Mouse (Mus musculus) megakaryocyte, adult 5-6 weeks (primary cell): ENCODE measurements at regions not wholly inside any gene's neighbourhood (a gene's known extent, or its start where the extent isn't known, plus 50 kb on each side); places are given as distances from the start of the nearest gene placed in this dataset.

ENCODE experiments used
- ATAC-seq: 2 replicates; pipeline ENCODE4 v1.8.0; 2016; ENCODE audit warnings: mild to moderate bottlenecking, inconsistent platforms; ENCODE audit not compliant: poor library complexity, severe bottlenecking

DNA sequence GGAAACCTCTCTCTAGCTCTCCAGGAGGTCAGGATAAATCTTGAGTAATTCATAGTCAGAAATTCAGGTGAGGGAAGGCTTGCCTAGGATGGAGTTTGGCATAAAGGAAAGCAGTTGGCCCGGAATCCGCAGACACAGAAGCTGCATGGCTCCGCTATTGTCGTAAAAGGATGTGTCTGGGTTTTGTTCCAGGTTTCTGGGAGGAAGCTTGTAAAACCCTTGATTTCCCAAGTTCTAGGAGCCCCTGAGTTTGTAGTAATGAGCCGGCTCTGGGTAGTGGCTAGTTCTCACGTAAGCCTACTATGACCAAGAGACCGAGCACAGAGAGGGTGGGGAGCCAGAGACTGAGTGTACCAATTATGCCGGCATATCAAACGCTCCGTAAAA is 52.7 kb upstream of the Gm21915 start:
- ATAC-seq, result peak; percentile 31; the same call in 1 of the 2 replicates

DNA sequence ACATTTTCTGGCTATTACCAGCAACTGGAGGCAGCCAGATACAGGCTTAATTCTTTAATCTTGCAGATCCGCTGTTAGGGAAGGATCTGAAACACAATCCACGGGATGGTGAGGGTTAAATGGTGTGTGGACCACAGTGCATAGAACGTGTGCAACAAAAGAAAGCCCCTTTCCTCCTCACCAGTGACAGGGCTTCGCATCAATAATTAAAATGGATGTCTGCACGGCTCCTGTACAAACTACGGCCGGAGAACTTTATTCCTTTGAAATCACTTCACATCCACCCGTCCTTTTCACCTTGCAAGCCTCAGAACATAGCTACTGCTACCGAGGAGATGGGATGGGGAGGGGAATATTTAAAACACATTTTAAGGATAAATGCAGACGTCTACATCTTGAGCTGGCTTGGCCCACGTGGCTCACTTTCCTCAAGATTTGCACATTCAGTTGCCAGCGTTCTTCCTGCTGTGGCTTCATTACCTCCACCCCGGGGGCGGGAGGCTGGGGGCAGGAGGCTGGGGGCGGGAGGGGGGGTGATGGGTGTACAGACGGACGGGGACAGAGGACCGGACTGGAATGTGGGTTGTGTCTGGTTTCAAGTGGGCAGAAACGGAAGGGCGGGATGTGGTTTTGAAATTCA is 53.3 kb upstream of the Gm21915 start:
- no peak for ATAC-seq

DNA sequence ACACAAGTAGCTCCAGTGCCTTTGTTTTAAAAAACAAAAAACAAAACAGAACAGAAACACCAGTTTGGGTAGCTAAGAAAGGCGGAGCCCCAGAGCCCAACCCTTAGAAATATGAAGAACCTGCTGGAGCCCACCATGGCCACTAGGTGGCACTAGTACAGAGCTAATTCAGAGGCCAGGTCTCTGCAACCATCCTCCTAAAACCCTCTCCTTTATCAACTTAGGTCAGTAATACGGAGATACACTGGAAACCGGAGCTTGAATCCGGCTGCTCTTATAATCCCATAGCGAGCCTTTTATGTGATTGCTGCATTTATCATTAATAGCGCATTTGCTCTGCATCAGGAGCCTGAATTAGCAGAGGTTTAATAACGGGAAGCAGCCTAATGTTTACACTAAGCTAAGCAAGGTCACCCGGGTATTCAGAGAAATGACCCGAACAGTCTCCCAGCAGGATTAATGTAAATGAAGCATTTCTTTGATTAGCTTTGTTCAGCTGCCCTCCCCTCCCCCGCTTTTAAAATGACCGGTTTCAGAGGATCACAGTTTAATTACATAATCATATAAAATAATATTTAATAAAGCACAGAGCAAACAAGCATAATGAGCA is 53.9 kb upstream of the Gm21915 start:
- ATAC-seq, result peak; percentile 92

DNA sequence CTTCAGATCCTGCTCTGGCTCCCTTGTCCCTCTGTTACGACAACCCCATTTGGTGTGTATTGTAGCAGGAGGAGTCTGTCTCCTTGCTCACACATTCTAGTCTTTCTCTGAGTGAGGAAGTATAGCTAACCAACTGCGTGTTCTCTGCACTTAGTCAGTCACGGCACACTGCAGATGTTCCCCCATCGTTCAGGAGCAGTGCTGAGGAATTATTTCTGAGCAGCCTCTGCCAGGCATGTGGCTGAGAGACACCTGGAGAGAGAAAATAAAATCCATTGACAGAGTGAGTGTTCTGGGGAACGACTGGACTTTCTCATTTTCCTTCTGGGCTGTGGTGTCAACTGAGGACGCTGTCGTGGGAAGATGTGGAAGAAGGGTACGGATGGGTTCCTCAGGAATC is 54.5 kb upstream of the Gm21915 start:
- ATAC-seq, result no peak

DNA sequence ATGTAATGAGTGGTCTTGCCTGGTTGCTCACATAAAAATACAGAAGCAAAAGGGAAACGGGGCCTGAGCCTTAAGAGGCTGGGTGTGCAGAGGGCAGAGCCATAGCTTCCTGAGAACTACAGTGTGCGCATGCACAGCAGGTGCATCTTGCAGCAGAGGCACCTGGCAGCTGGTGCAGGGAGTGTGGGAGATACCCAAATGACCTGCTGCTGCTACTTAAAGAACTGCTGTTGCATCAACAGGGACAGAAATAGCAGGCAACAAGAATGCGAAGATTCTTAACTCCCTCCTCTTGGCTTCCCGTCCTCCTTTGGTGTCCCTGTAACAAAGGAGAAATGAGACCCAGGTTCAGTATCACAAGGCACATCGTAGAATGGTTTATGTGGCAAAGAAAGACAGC is 56.3 kb upstream of the Gm21915 start:
- no peak for ATAC-seq

DNA sequence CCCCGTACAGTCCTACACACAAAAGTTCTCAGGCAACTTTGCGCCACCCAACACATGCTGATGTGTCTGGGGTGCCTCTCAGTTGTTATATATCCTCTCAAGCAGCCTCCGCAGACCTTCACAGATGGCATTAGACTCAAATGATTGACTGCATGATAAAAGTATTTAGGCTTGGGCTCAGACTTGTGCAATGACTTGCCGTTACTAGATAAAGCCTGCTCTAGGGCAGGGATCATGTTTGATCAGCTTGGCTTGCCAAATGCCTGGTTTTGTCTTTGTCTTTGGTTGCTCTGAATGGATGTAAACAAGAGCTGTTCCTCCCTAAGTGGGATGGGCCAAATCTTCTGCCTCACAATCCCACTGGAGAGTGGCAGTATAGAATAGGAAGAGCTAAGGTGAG is 57.2 kb upstream of the Gm21915 start:
- ATAC-seq, result no peak

DNA sequence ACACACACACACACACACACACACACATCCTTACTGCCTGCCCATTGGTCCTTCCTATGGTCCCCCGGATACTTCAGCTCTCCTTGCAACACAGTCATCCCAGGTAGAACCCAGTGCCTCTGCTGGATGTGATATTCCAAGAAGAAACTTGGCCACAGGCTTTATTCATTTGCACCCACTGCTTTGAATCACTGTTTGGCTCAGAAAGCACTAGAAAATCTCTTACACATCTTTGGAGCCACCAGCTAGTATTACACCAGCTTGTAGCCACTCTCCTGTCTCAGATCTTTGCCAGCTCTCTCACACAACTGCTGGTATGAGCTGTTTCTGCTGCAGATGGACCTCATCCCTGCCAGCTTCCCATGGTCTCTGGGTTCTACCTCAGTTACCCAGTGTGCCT is 57.7 kb upstream of the Gm21915 start:
- no peak for ATAC-seq

DNA sequence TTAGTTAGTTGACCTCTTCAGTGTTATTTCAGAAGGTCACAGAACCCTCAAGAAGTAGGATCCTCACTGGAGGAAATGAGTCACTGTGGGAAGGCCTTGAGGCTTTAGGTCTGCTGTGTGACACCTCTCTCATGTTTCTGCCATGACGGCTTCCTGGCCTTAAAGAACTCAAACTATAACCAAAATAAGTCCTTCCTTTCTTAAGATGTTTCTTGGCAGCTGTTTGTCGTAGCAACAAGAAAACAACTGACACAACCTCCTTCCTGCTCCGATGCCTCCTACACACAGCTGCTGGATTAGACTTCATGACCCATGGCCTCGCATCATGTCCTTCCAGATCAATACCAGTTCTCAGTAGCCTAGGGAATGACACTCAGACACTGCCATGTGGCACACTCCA is 58.1 kb upstream of the Gm21915 start:
- ATAC-seq, result no peak

DNA sequence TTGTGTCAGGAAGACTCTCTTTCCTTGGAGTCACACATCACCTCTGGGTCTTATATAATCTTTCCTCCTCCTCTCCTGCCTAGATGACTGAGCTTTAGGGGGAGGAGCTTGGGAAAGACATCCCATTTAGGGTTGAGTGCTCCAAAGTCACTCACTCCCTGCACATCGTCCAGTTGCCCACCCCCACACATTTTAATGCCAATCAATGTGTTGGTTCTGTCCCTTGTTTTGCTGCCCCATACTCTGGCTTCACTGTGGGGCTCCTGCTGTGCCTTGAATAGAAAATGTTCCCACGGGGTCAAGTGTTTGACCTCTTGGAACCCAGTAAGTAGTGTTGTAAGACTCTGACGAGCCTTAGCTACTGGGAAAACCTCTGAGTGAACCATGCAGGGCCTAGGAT is 58.8 kb upstream of the Gm21915 start:
- ATAC-seq, result no peak

DNA sequence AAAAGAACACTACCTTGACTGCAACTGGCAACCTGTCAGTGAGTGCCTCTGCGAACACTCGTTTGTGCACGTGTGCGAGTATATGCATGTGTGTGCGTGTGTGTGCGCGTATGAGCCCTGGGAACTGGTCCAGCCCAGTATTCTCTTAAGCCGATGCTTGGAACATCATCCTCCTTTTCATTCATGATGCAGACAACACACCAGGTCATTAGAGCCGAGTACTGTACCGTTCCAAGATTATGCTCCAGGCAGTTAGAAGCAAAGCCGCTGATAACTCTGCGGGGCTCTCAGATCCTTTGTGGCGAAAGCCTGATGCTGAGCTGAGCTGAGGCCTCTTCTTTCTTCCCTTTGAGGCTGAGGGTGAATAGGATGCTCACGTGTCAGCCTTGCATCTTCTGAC is 61.8 kb upstream of the Gm21915 start:
- ATAC-seq, result no peak

DNA sequence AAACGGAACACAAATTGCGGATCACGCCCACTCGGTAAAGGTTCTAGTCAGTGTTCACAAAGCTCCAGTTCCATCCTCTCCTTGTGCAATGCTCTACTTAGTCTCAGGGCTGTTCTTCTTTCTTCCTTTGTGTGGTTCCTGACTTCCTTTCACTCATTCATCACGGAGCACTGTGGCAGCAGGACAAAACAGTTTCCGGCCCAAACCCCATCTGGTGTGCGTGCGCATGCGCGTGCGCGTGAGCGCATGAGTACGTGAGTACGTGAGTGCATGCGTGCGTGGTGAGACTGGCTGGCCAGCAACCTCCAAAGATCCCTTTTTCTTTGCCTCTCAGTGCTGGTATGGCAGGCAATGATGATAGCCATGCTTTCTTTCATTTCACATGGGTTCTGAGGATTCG is 62.5 kb upstream of the Gm21915 start:
- peak; percentile 72 for ATAC-seq

DNA sequence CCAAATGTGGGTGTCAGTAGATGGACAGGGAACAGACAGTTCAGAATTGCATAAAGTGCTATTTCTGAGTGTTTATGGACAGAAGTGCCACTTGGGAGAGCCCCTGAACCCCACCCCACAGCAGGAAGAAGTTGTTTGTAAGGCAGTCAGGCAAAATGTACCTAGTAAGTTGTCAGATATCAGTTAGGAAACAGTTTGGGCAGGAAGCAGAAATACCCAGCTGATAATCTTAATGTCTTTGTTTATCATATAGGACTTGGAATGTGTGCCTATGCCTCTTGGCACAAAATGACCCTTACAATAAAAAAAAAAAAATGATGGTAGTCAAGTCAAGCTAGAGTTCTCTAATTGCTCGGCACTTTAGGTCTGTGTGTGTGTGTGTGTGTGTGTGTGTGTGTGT is 66.9 kb upstream of the Gm21915 start:
- no peak for ATAC-seq

DNA sequence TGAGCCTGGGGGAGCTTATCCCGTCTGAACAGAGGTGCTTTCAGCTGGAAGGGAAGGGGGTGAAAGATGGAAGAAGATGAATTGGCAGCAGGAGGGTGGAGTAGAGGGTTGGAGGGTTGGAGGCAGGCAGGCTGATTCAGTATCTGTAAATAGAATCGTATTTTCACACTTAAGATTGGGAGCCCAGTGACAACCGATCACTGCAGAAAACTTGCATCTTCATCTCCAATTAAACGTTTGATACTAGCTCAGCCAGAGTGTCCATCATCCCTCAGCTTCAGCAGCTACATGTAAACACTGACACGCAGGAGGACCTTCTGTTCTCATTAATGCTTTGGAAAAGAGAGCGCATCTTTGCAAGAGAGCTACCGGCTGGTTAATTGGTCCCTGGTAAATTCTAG is 67.2 kb upstream of the Gramd1b start:
- no peak for ATAC-seq

DNA sequence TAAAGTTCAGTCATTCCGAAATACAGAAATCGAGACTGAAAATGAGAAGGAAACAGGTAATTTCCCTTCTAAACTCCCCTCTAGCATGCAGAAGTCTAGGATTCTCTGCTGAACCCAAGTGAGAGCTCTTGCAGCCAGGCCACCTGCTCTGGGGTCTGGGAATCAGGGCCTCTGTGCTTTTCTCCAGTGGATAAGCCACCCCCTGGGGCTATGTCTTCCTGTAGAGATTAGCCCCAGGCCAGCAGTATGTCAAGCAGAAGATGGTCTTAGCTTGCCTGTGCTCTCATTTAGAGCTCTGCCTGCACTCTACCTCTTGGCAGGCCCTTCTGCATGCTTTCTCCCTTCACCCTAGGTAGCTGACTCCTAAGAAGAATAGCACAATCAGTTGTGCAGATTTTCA is 56.2 kb upstream of the Gramd1b start:
- no peak for ATAC-seq

DNA sequence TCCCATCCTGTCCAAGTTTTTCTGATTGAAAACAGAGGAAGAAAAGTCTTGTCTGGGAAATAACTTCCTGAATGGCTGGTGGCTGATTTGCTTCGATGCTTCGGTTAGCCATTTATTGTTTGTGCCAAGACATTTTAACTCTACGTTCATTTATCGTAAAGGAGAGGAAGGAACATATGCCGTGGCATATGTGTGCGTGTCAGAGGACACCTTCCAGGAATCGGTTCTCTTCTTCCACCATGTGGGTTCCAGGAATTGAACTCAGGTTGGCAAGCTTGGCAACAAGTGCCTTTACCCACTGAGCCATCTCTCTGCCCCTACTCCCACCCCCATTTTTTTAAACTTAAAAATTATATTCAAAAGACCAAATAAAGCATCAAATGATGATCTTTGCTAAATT is 55.4 kb upstream of the Gramd1b start:
- no peak for ATAC-seq

DNA sequence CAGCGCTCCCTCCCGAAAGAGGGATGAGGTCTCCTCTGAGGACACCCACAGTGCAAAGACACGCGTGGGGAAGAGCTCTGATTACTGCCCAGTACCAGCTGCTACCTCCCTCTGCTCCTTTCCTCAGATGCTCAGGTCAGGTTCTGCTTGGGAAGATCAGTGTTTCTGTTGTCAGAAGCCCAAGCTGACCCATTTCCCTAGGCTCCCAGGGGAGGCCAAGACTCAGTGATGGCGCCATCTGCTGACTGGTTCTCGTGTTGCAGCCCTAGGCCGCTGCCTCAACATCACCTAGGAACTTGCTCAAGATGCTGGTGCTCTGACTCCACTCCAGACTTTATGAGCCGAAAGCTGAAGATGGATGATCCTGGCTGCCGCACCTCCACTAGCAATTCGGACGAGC is 52.4 kb upstream of the Gramd1b start:
- peak; percentile 65 for ATAC-seq

DNA sequence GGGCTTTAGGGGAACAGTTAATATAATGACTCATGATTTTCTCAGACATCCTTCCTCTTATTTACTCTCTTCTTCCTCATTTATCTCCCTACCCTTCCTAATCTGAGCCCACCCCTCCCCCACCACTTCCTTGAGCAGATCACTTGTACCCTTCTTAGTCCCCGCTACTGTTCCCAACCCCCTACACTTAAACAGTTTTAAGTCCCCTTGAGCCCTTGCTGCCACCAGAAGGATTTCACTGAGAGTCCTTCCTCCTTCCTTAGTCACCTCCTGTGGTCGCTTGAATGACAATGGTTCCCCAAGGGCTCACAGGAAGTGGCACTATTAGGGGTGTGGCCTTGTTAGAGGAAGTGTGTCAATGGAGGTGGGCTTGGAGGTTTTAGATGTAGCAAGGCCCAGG is 50.7 kb upstream of the Gramd1b start:
- ATAC-seq, result peak; percentile 89
